10 mouse cellular contexts compared by ENCODE assay signal in the genomic region with DNA sequence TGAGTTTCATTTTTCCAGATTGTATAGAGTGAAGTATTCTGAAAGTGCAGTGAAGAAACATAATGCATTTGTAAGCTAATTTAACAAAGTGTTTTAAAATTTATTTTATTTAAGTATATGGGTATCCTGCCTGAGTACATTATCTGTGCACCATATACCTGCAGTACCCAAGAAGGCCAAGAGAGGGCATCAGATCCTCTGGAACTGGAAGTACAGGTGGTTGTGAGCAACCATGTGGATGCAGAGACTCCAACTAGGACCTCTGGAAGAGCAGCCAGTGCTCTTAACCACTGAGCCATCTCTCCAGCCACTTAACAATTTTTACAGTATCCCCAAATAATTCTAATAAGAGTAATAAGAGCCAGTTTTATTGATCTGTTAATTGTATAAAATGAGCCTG.
A peak's percentile ranks its signal among the peaks of the same experiment; 100 is the strongest.
DNase-seq lines count a peak whose midpoint lies in the region; ATAC-seq and TF ChIP-seq lines count a peak whose summit lies in the region.
"Had no signal": no experiment of that assay in that cellular context is flagged by ENCODE, and none has a peak within 500 bp of the region (broad histone marks: within the 10 kb centered on the region; RNA-seq: fewer than 3 reads in every experiment).

No protein-coding gene starts in this region.

- TF ChIP-seq CTCF in spleen, adult 2 months (IDR thresholded peaks at IDR 0.05; ENCODE audit: extremely low read depth, insufficient read depth, insufficient read length, insufficient replicate concordance), result peak; percentile 23; the same call in 1 of the 2 replicates

- H3K4me2 ChIP-seq in kidney, embryonic 16.5 days (replicated peaks; ENCODE audit: low read depth, low read length), result no peak overlapping the region
- H3K4me2 ChIP-seq: embryonic facial prominence, embryonic 13.5 days; limb, embryonic 12.5 days had no signal

- ATAC-seq in kidney, embryonic 16.5 days (ENCODE audit: low FRiP score, low TSS enrichment), result no peak
- ATAC-seq in inflammation-experienced regulatory T-cells, adult 6 months, result peak; percentile 65

- no peaks in the 10 kb centered on the region for H3K4me1 ChIP-seq in kidney, embryonic 16.5 days (ENCODE audit: insufficient read depth, low read length)
- H3K4me1 ChIP-seq in spleen, adult 2 months (ENCODE audit: control insufficient read depth, insufficient read depth, insufficient read length), result no peaks in the 10 kb centered on the region
- H3K4me1 ChIP-seq: limb, embryonic 12.5 days had no signal

- H3K4me3 ChIP-seq in kidney, embryonic 16.5 days (ENCODE audit: low read length), result no peak overlapping the region
- no peak overlapping the region for H3K4me3 ChIP-seq in spleen, adult 2 months (ENCODE audit: extremely low read depth, insufficient read depth, insufficient read length)
- H3K4me3 ChIP-seq: embryonic facial prominence, embryonic 13.5 days; limb, embryonic 12.5 days had no signal

- TF ChIP-seq POLR2A in spleen, adult 2 months (IDR thresholded peaks at IDR 0.05; ENCODE audit: low read depth, low read length), result no peak

- no peak overlapping the region for H3K9ac ChIP-seq in kidney, embryonic 16.5 days (replicated peaks; ENCODE audit: low read length)
- H3K9ac ChIP-seq: embryonic facial prominence, embryonic 13.5 days; limb, embryonic 12.5 days had no signal

- H3K27me3 ChIP-seq in kidney, embryonic 16.5 days (ENCODE audit: insufficient read depth, low read length), result no peaks in the 10 kb centered on the region
- no peaks in the 10 kb centered on the region for H3K27me3 ChIP-seq in spleen, adult 2 months (ENCODE audit: control insufficient read depth, insufficient read depth, low read length)
- H3K27me3 ChIP-seq: embryonic facial prominence, embryonic 13.5 days; limb, embryonic 12.5 days had no signal

- peaks cover 14% of the 10 kb centered on the region; the same call in 1 of the 2 replicates for H3K36me3 ChIP-seq in kidney, embryonic 16.5 days (ENCODE audit: insufficient read depth, low read length)
- H3K36me3 ChIP-seq in spleen, adult 2 months (ENCODE audit: control insufficient read depth, insufficient read depth, low read length), result peaks cover 12% of the 10 kb centered on the region

- peak; percentile 7 to 39 for DNase-seq in kidney, adult 8-10 months
- peak; percentile 41 for DNase-seq in NIH3T3 (ENCODE audit: low read depth)
- peak in 1 of 2 experiments; percentile 28 for DNase-seq in spleen, adult 2 months (ENCODE audit: low read depth in 1 of 2, low spot score in 2 of 2)
- no peak for DNase-seq in urinary bladder, postnatal 10 days (ENCODE audit: low spot score)
- no peak for DNase-seq in cerebellum, adult 11-12 months
- no peak for DNase-seq in layer of hippocampus, adult 8-10 months (ENCODE audit: low spot score in 2 of 2)

- no peaks in the 10 kb centered on the region for H3K9me3 ChIP-seq in kidney, embryonic 16.5 days (ENCODE audit: low read length)
- H3K9me3 ChIP-seq: embryonic facial prominence, embryonic 13.5 days; limb, embryonic 12.5 days had no signal

- H3K27ac ChIP-seq in kidney, embryonic 16.5 days (ENCODE audit: low read length), result no peak overlapping the region
- H3K27ac ChIP-seq in spleen, adult 2 months (ENCODE audit: insufficient read depth, low read length), result no peak overlapping the region
- H3K27ac ChIP-seq: embryonic facial prominence, embryonic 13.5 days; limb, embryonic 12.5 days had no signal

Comparison
In these comparisons a context has a peak if more than half of its experiments do, and no peak if none do; other contexts are left out.
1. DNase-seq: peak in kidney, adult 8-10 months (2 of 2) and NIH3T3 (single experiment); none in urinary bladder, postnatal 10 days (single experiment), cerebellum, adult 11-12 months (single experiment) and layer of hippocampus, adult 8-10 months (0 of 2).